Mouse (Mus musculus) liver, postnatal 0 days (tissue): ENCODE measurements around the gene Nxf1.

Experiments
- CTCF ChIP-seq: sonication (generic); IDR thresholded peaks from 2 replicates; pipeline ENCODE4 v1.5.1; 2016; ENCODE audit warnings: antibody characterized with exemption, low read depth
- EP300 ChIP-seq: IDR thresholded peaks from 2 replicates; pipeline ENCODE4 v1.6.1; 2016; ENCODE audit warnings: antibody characterized with exemption, low read depth, mild to moderate bottlenecking

GRCm38 (mm10) chr19:8772996-8773395, 16.1 kb downstream of the Nxf1 start:
- TF ChIP-seq CTCF (no peak), EP300 (no peak)
